Mouse (Mus musculus): Measurements from ENCODE around the gene Nlrp1a. TPM values are rescaled to one million over a fixed set of nuclear protein-coding genes. Genes with fewer than 3 reads are reported as not detected.

Gene Nlrp1a
- under 1 TPM; 0.74 to 0.82 TPM for total RNA-seq (2021)

GRCm38 (mm10) chr11:71144661-71145060 lies at the start of gene Nlrp1a:
Gene Nlrp1a (minus strand): TSS chr11:71144704.
- DNase-seq (ENCODE audit: extremely low spot score in 1 of 2, low spot score in 1 of 2) = no peak

DNA sequence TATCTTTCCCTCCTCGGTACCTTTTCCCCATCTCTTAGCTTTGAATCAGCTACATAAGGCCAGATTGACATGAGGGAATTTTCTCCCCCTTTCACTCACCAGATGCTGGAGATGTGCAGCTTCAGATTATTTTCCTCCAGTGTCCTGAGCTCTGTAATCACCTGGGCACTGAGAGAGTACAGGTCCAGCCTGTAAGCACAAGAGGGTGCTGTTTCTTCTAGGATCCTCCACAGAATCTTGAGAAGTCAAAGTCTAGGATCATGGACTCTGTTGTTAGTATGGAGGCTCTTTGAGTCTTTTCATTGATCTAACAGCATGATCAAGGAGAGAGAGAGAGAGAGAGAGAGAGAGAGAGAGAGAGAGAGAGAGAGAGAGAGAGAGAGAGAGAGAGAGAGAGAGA lies 25.1 kb upstream of the Nlrp1a start:
- no peak for DNase-seq (ENCODE audit: extremely low spot score in 1 of 2, low spot score in 1 of 2)

- no peak for DNase-seq (ENCODE audit: extremely low spot score in 1 of 2, low spot score in 1 of 2)
Measured at GRCm38 (mm10) chr11:71164139-71164538, 19.6 kb upstream of the Nlrp1a start.

GRCm38 (mm10) chr11:71159439-71160136 lies 15.1 kb upstream of the Nlrp1a start:
- DNase-seq (ENCODE audit: extremely low spot score in 1 of 2, low spot score in 1 of 2) = no peak

- no peak for DNase-seq (ENCODE audit: extremely low spot score in 1 of 2, low spot score in 1 of 2)
Measured at GRCm38 (mm10) chr11:71155272-71155671, 10.8 kb upstream of the Nlrp1a start.

DNA sequence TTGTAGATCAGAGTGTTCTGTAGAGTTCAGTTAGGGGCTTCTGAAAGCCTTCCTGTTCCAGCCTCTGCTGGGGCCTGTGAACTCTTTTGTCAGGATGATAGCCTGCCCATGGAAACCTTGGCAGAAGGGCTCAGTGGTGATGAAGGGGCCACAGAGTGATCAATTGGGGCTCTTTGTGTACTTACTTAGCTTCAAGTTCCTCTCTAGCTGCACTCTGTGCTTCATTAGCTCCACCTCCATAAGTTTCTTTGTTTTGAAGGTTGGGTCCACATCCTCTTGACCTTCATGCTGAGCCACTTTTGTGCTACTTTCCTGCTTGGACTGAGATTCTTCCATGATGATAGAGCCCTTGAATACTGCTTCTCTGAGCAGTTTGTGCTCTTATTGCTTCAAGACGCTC lies 2.5 kb downstream of the Nlrp1a start:
- DNase-seq (ENCODE audit: extremely low spot score in 1 of 2, low spot score in 1 of 2) = no peak

- DNase-seq (ENCODE audit: extremely low spot score in 1 of 2, low spot score in 1 of 2) = no peak
Measured at GRCm38 (mm10) chr11:71107128-71107527, 37.4 kb downstream of the Nlrp1a start.

- DNase-seq (ENCODE audit: extremely low spot score in 1 of 2, low spot score in 1 of 2) = no peak
Measured at GRCm38 (mm10) chr11:71106261-71107021, 38.1 kb downstream of the Nlrp1a start.

GRCm38 (mm10) chr11:71103931-71104330 lies 40.6 kb downstream of the Nlrp1a start:
- DNase-seq (ENCODE audit: extremely low spot score in 1 of 2, low spot score in 1 of 2) = no peak

DNA sequence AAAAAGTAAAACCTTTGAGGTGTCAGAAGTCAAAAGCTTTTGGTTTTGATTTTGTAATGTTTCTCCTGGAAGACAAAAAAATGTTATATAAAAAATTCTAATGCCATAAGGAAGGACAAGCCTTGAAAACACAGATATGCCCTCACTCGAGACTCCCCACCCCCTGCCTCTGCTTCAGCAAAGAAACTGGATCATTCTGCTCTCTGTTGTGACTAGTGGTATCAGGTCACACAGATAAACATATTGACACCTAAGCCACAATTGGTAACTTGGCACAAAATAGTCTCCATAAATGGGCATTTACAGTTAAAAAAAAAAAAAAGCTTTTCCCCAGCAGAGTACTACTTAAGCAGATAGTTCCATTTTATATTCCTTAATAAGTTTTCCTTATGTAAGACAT lies 68.2 kb downstream of the Nlrp1a start:
- no peak for DNase-seq (ENCODE audit: extremely low spot score in 1 of 2, low spot score in 1 of 2)

DNA sequence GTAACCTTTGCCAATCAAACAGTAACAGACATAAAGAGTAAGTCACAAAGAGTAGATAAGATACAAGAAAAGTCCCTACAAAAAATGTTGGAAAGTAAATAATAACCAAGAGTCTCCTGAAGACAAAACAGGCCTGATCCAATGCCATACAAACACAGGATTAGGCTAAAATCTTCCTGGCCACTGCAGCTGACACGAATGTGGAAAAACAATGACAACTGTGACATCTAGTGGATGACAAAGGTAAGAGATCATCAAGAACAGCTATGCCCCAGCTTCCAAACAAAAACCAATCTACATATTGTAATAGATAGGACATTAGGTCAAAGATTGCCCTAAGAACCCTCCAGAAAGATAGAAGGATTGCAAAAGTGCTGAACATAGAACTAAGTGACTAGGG lies 92.0 kb downstream of the Nlrp1a start:
- no peak for DNase-seq (ENCODE audit: extremely low spot score in 1 of 2, low spot score in 1 of 2)

Other genes with a start within 250 kb of the Nlrp1a start
- gene Nup88, start 174.7 kb downstream of the Nlrp1a start, total RNA-seq (2021) = 10 to 100 TPM; 48.2 to 57.0 TPM
- 10 to 100 TPM; 36.7 to 41.2 TPM for gene Rpain, start 174.5 kb downstream of the Nlrp1a start, total RNA-seq (2021)
- 100 to 1,000 TPM; 101 to 111 TPM for gene C1qbp, start 161.7 kb downstream of the Nlrp1a start, total RNA-seq (2021)
- 10 to 100 TPM; 54.2 to 56.4 TPM for gene Dhx33, start 140.3 kb downstream of the Nlrp1a start, total RNA-seq (2021)
- gene Mis12, start 125.1 kb downstream of the Nlrp1a start, total RNA-seq (2021) = 10 to 100 TPM; 12.9 to 15.7 TPM
- gene Derl2, start 124.9 kb downstream of the Nlrp1a start, total RNA-seq (2021) = 10 to 100 TPM; 23.6 to 27.1 TPM
- gene 6330403K07Rik, start 111.2 kb downstream of the Nlrp1a start, total RNA-seq (2021) = 100 to 1,000 TPM; 172 to 217 TPM
- gene Nlrp1b, start 86.0 kb upstream of the Nlrp1a start, total RNA-seq (2021) = under 1 TPM; 0.10 to 0.49 TPM

Measured in layer of hippocampus, postnatal 25 days (tissue).